Mouse (Mus musculus) thymus, adult 18-20 months (tissue): ENCODE data around the gene Fgfr3.

Experiments
- DNase-seq, 2 experiments: peaks; one replicate each; pipeline ENCODE4 v3.0.0; 2022; ENCODE audit warnings: mixed read lengths in 2 of 2

Fgfr3 gene

GRCm38 (mm10) chr5:33733837-33734236 is 12.4 kb downstream of the Fgfr3 start:
- DNase-seq, result no peak

GRCm38 (mm10) chr5:33735412-33736092 is 14.1 kb downstream of the Fgfr3 start:
- no peak for DNase-seq

GRCm38 (mm10) chr5:33736230-33736629 is 14.8 kb downstream of the Fgfr3 start:
- no peak for DNase-seq

- no peak for DNase-seq
Measured at GRCm38 (mm10) chr5:33737903-33738321, 16.4 kb downstream of the Fgfr3 start.

GRCm38 (mm10) chr5:33738341-33738740 is 16.9 kb downstream of the Fgfr3 start:
- DNase-seq, result no peak

GRCm38 (mm10) chr5:33740548-33740947 is 19.1 kb downstream of the Fgfr3 start:
- no peak for DNase-seq

- DNase-seq, result no peak
Measured at GRCm38 (mm10) chr5:33743481-33743880, 22.0 kb downstream of the Fgfr3 start.

- DNase-seq, result no peak
Measured at GRCm38 (mm10) chr5:33777195-33777594, 55.7 kb downstream of the Fgfr3 start.

- DNase-seq, result no peak
Measured at GRCm38 (mm10) chr5:33781964-33782344, 60.5 kb downstream of the Fgfr3 start.

GRCm38 (mm10) chr5:33782345-33782998 is 61.0 kb downstream of the Fgfr3 start, which contains the start of gene Letm1:
Gene Letm1, minus strand, starts transcription at chr5:33782817.
- DNase-seq, result peak; percentile 92 to 93

GRCm38 (mm10) chr5:33782999-33783390 is 61.5 kb downstream of the Fgfr3 start:
- DNase-seq, result no peak
